Mouse (Mus musculus) forebrain, embryonic 13.5 days (tissue): ENCODE data around the gene Ttc27. TPM values are rescaled to one million over a fixed set of nuclear protein-coding genes. Genes with fewer than 3 reads are reported as not detected.
A peak's percentile ranks its signal among the peaks of the same experiment; 100 is the strongest.
"Not testable (repeated sequence)": the region's sequence is repeated elsewhere in the genome, so short reads cannot be mapped to it uniquely, and the experiment has no call there.

ENCODE experiments used
- ATAC-seq: fragments of 200-750 bp; cut with Nextera tagmentation; 2 replicates; pipeline ENCODE4 v1.8.0; 2017
- H3K27ac ChIP-seq: fragments of 300-500 bp; sonication (generic); 2 replicates; pipeline ENCODE4 v1.5.1; 2015; ENCODE audit warnings: inconsistent platforms, mild to moderate bottlenecking, moderate library complexity
- H3K27me3 ChIP-seq: fragments of 300-500 bp; sonication (generic); 2 replicates; pipeline ENCODE4 v1.6.1; 2015; ENCODE audit warnings: mild to moderate bottlenecking, inconsistent platforms
- H3K36me3 ChIP-seq: fragments of 300-500 bp; sonication (generic); 2 replicates; pipeline ENCODE4 v1.6.1; 2015; ENCODE audit warnings: mild to moderate bottlenecking, inconsistent platforms; ENCODE audit not compliant: poor library complexity, severe bottlenecking
- H3K4me1 ChIP-seq: fragments of 300-500 bp; sonication (generic); 2 replicates; pipeline ENCODE4 v1.6.1; 2015; ENCODE audit warnings: inconsistent platforms
- H3K4me2 ChIP-seq: fragments of 300-500 bp; sonication (generic); 2 replicates; pipeline ENCODE4 v1.6.1; 2015; ENCODE audit warnings: inconsistent platforms, mild to moderate bottlenecking, moderate library complexity
- H3K4me3 ChIP-seq: fragments of 300-500 bp; sonication (generic); 2 replicates; pipeline ENCODE4 v1.5.1; 2015; ENCODE audit warnings: mild to moderate bottlenecking, inconsistent platforms
- H3K9ac ChIP-seq: fragments of 300-500 bp; sonication (generic); 2 replicates; pipeline ENCODE4 v1.6.1; 2015; ENCODE audit warnings: mild to moderate bottlenecking, inconsistent platforms
- H3K9me3 ChIP-seq: fragments of 300-500 bp; sonication (generic); replicated peaks from 2 replicates; pipeline ENCODE4 v1.6.1; 2016; ENCODE audit warnings: inconsistent platforms
- WGBS: fragments of 180-500 bp; shearing (Covaris S2); methylation state at CpG from one replicate; pipeline ENCODE4 v1.1.7; 2015; 5-methylcytosine and 5-hydroxymethylcytosine counted together
- polyA plus RNA-seq: library from polyadenylated mRNA; unstranded; fragments of >200 nt; fragmentation: Nextera tagmentation; extraction: Ambion mirVana; gene quantifications from 2 replicates; pipeline ENCODE4 v1.2.1, GENCODE M21; 2015

Ttc27 gene
- polyA plus RNA-seq: 14.8 and 17.4 TPM in 2 replicates

DNA sequence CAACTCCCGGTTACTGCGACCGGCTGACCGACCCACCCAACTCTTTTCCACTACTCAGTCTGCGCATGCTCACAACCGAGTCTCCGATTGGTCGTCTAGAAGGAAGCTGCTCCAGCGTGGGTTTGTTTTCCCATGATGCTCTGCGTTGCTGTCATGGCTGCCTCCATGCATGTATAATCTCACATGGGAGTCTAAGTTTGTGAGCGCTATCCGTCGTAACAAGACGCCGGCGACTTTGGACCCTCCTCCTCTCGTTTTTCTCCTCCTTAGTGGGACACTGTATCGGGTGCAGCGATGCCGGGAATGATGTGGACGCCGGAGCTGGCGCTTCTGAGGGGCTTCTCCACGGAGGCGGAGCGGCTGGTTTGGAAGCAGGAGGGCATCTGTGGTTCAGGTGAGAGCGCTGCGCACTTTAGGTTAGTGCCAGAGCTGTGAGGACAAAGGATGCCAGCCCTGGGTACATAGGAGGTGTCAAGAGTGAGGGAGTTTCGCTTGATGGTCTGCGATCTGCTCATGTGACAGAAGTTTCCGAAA is at the start of gene Ttc27:
TSS of gene Ttc27 (plus strand) at position 115 of the 534 bp plus-strand sequence.
- peaks cover 6% of the 10 kb centered on the region; the same call in 1 of the 2 replicates for H3K27me3 ChIP-seq
- peak; percentile 96 for ATAC-seq
- H3K4me2 ChIP-seq: peak within 1 kb of the TSS; percentile 88
- peaks cover 9% of the 10 kb centered on the region for H3K36me3 ChIP-seq
- under 1% methylated on average over 31 of the region's 31 CpGs for WGBS
- H3K4me3 ChIP-seq: peak within 1 kb of the TSS; percentile 82
- peaks cover 8% of the 10 kb centered on the region for H3K4me1 ChIP-seq
- H3K27ac ChIP-seq: no peak within 1 kb of the TSS
- H3K9me3 ChIP-seq: no peaks in the 10 kb centered on the region
- H3K9ac ChIP-seq: peak within 1 kb of the TSS; percentile 73

DNA sequence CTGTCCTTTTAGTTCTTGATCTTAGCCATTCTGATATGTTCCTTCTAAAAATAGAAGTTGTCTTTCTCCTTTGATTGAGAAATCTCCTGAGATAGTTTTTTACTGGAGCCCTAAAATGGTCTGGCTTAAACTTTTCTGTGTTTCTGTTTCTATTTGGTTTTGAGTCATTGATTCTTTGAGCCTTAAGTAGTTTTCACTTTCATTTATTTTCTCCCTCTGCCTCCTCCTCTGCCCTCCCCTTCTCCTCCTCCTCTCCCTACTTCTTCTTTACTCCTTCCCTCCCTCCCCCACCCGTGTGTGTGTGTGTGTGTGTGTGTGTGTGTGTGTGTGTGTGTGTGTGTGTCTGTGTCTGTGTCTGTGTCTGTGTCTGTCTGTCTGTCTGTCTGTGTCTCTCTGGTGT is 49.5 kb upstream of the Ttc27 start:
- H3K36me3 ChIP-seq: peaks cover 63% of the 10 kb centered on the region
- 80% methylated on average over 1 of the region's 1 CpGs for WGBS
- no peak for ATAC-seq

DNA sequence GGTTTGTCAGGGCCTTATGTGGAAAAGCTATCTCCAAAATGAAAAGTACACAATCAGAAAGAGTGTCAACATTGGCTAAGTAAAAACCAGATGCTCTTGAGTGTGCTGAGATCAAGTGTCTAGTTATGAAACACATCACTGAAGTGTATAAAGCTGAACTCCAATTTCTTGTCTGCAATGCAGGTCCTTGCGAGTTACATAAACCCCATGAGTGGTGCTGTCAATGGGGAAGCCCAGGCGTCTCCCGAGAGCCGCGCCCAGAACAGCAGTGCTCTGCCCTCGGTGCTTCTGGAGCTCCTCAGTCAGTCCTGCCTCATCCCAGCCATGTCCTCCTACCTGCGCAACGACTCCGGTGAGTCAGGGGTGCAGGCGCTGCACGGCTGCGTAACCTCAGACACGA is 47.5 kb upstream of the Ttc27 start:
- H3K27ac ChIP-seq: no peak overlapping the region
- ATAC-seq: no peak
- no peaks in the 10 kb centered on the region for H3K27me3 ChIP-seq
- H3K36me3 ChIP-seq: peaks cover 52% of the 10 kb centered on the region
- no peak overlapping the region for H3K9ac ChIP-seq
- WGBS: 96% methylated on average over 13 of the region's 13 CpGs
- no peaks in the 10 kb centered on the region for H3K4me1 ChIP-seq
- H3K4me2 ChIP-seq: no peak overlapping the region
- H3K9me3 ChIP-seq: no peaks in the 10 kb centered on the region
- no peak overlapping the region for H3K4me3 ChIP-seq

More for the DNA sequence above, 49.5 kb upstream of the Ttc27 start:
- no peak overlapping the region for H3K9ac ChIP-seq
- no peaks in the 10 kb centered on the region for H3K27me3 ChIP-seq
- no peaks in the 10 kb centered on the region for H3K4me1 ChIP-seq
- no peak overlapping the region for H3K27ac ChIP-seq
- H3K9me3 ChIP-seq: no peaks in the 10 kb centered on the region
- no peak overlapping the region for H3K4me2 ChIP-seq
- H3K4me3 ChIP-seq: no peak overlapping the region

- Histone ChIP-seq H3K9me3 (no peaks in the 10 kb centered on the region), H3K27me3 (no peaks in the 10 kb centered on the region), H3K4me1 (no peaks in the 10 kb centered on the region)
Observed at GRCm38 (mm10) chr17:74672446-74672845, 45.1 kb upstream of the Ttc27 start.

DNA sequence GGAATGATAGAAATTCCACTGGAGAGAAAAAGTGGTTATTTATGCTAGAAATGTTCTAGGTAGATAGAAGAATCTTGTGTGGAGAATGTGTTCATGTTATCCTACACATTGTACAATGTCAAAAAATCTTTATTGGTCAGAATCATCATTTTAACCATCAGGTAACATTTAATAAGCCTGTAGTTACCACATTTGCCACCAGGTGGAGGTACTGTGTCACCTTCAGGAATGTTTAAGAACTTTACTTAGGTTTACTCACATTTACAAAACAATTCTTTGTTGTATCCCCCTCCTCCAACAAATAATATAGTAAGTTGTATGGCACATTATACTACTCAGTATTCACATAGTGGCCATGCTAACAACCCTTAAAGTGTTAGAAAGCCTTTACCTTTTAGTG is 44.3 kb upstream of the Ttc27 start:
- no peaks in the 10 kb centered on the region for H3K4me1 ChIP-seq
- H3K4me2 ChIP-seq: no peak overlapping the region
- no peak overlapping the region for H3K27ac ChIP-seq
- no peaks in the 10 kb centered on the region for H3K9me3 ChIP-seq
- no peak for ATAC-seq
- H3K9ac ChIP-seq: no peak overlapping the region
- H3K27me3 ChIP-seq: no peaks in the 10 kb centered on the region
- H3K36me3 ChIP-seq: peaks cover 56% of the 10 kb centered on the region
- H3K4me3 ChIP-seq: no peak overlapping the region

More at GRCm38 (mm10) chr17:74672446-74672845, 45.1 kb upstream of the Ttc27 start:
- Histone ChIP-seq H3K4me2 (no peak overlapping the region), H3K9ac (no peak overlapping the region), H3K36me3 (peaks cover 53% of the 10 kb centered on the region), H3K4me3 (no peak overlapping the region), H3K27ac (no peak overlapping the region)
- ATAC-seq: no peak
- 80% methylated on average over 4 of the region's 4 CpGs for WGBS

DNA sequence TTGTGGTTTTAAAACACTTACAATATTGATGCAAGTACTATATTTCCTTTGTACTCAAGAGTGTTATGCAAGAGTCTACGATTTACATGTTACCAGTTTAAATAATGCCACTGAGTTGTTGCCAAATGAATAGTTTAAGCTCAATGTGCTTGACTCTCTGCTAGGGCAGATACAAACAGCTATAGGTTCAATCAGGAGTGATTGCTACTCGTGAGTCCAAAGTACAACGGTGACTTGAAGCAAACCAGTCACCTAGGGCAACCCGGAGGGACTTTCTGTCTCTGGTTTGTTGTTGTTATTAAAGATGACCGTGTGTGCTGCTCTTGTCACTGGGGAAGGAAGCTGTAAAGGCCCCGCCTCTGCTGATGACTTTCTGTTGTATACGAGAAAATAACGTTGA is 39.5 kb upstream of the Ttc27 start:
- no peak overlapping the region for H3K4me3 ChIP-seq
- H3K9me3 ChIP-seq: no peaks in the 10 kb centered on the region
- no peak overlapping the region for H3K27ac ChIP-seq
- no peaks in the 10 kb centered on the region for H3K27me3 ChIP-seq
- no peak overlapping the region for H3K4me2 ChIP-seq
- WGBS: 94% methylated on average over 8 of the region's 8 CpGs
- H3K9ac ChIP-seq: no peak overlapping the region
- no peak for ATAC-seq
- no peaks in the 10 kb centered on the region for H3K4me1 ChIP-seq
- H3K36me3 ChIP-seq: peaks cover 44% of the 10 kb centered on the region

GRCm38 (mm10) chr17:74684927-74685326 is 32.6 kb upstream of the Ttc27 start:
- WGBS: 88% methylated on average over 3 of the region's 3 CpGs
- no peak for ATAC-seq
- Histone ChIP-seq H3K9me3 (no peaks in the 10 kb centered on the region), H3K27me3 (no peaks in the 10 kb centered on the region), H3K9ac (no peak overlapping the region), H3K4me1 (no peaks in the 10 kb centered on the region), H3K4me2 (no peak overlapping the region), H3K27ac (no peak overlapping the region), H3K36me3 (peaks cover 18% of the 10 kb centered on the region), H3K4me3 (no peak overlapping the region)

DNA sequence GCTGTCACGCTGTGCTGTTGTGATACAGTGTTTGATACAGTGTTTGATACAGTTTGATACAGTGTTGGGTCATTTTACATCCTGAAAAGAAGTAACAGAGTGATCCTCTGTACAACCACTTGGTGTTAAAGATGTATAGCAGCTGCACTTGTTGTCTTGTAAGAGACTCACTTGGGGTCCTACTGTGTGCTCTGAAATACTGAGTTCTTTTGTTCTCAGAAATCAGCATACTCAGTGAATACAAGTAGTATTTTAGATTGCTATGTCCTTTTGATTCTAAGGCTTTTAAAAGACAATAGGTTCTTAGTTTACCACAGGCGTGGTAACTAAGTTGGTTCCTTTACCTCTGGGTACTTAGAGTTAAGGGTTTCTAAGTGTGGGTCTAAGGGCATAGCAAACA is 29.0 kb upstream of the Ttc27 start:
- no peak overlapping the region for H3K4me3 ChIP-seq
- H3K27me3 ChIP-seq: no peaks in the 10 kb centered on the region
- no peaks in the 10 kb centered on the region for H3K4me1 ChIP-seq
- 90% methylated on average over 2 of the region's 2 CpGs for WGBS
- peaks cover 43% of the 10 kb centered on the region for H3K36me3 ChIP-seq
- ATAC-seq: no peak
- H3K27ac ChIP-seq: no peak overlapping the region
- H3K9ac ChIP-seq: no peak overlapping the region
- no peaks in the 10 kb centered on the region for H3K9me3 ChIP-seq
- no peak overlapping the region for H3K4me2 ChIP-seq

GRCm38 (mm10) chr17:74689406-74689805 is 28.1 kb upstream of the Ttc27 start:
- Histone ChIP-seq H3K4me3 (no peak overlapping the region), H3K27ac (no peak overlapping the region), H3K27me3 (no peaks in the 10 kb centered on the region), H3K9me3 (no peaks in the 10 kb centered on the region), H3K4me1 (no peaks in the 10 kb centered on the region), H3K36me3 (peaks cover 47% of the 10 kb centered on the region), H3K4me2 (no peak overlapping the region), H3K9ac (no peak overlapping the region)
- WGBS: 93% methylated on average over 4 of the region's 4 CpGs
- ATAC-seq: no peak

- H3K9ac ChIP-seq, H3K27me3 ChIP-seq, H3K9me3 ChIP-seq, H3K27ac ChIP-seq, H3K4me3 ChIP-seq, ATAC-seq, H3K4me1 ChIP-seq, H3K4me2 ChIP-seq: not testable (repeated sequence)
- H3K36me3 ChIP-seq: peaks cover 69% of the 10 kb centered on the region
- 100% methylated on average over 2 of the region's 2 CpGs for WGBS
Observed at GRCm38 (mm10) chr17:74701661-74702060, 15.9 kb upstream of the Ttc27 start.

- no peak overlapping the region for H3K27ac ChIP-seq
- ATAC-seq: no peak
Observed at GRCm38 (mm10) chr17:74705480-74705879, 12.1 kb upstream of the Ttc27 start.

DNA sequence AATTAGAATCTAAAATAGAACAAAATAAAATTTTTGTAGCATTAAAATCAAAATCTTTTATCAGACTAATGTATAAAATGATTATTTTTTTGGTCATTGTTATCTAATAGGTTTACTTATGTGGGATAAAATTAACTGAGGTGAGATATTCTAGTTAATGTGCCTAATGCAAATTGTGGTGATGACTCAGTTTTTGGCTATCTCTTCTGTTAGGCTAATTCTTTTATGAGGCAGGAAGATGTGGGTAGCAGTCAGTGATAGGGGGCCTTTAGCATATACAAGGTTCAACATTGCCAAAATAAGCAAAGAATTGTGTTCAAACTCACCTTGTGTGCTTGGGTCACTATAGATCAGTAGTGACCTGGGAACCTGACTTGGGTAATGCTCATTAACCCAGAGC is 10.9 kb upstream of the Ttc27 start:
- no peak overlapping the region for H3K4me3 ChIP-seq
- H3K27ac ChIP-seq: no peak overlapping the region
- no peaks in the 10 kb centered on the region for H3K27me3 ChIP-seq
- H3K4me2 ChIP-seq: no peak overlapping the region
- H3K9ac ChIP-seq: no peak overlapping the region
- H3K4me1 ChIP-seq: no peaks in the 10 kb centered on the region
- peaks cover 21% of the 10 kb centered on the region for H3K36me3 ChIP-seq
- no peak for ATAC-seq
- no peaks in the 10 kb centered on the region for H3K9me3 ChIP-seq

More at GRCm38 (mm10) chr17:74705480-74705879, 12.1 kb upstream of the Ttc27 start:
- H3K27me3 ChIP-seq: no peaks in the 10 kb centered on the region
- H3K9ac ChIP-seq: no peak overlapping the region
- H3K9me3 ChIP-seq: no peaks in the 10 kb centered on the region
- no peak overlapping the region for H3K4me3 ChIP-seq
- H3K4me2 ChIP-seq: no peak overlapping the region
- peaks cover 32% of the 10 kb centered on the region for H3K36me3 ChIP-seq
- no peaks in the 10 kb centered on the region for H3K4me1 ChIP-seq
- 90% methylated on average over 5 of the region's 5 CpGs for WGBS

DNA sequence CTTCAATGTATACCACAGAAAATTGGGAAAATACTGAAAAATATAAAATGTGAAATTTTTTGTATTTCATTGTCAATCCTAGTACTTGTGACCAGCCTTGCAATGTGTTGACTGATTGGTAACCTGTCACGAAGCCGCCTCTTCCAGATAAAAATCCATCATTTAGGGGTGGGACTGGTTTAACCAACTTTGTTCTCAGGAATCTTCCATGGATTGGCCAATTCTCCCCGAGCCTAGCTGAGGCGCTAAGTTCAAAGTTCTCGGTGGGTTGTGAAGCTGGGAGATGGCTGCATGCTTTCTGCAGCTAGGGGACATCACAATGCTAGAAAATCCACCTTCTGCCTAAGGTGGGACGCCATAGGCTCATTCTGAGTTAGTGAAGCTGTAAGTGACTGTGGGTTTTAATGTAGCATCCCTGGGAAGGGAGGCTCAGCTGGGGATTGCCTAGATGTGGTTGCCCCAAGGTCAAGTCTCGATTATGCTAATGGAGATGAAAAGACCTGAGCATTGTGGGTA is 9.8 kb upstream of the Ttc27 start:
- WGBS: 87% methylated on average over 7 of the region's 7 CpGs
- Histone ChIP-seq H3K9ac (no peak overlapping the region), H3K4me2 (no peak overlapping the region), H3K27me3 (no peaks in the 10 kb centered on the region), H3K27ac (no peak overlapping the region), H3K4me3 (no peak overlapping the region), H3K9me3 (no peaks in the 10 kb centered on the region), H3K4me1 (no peaks in the 10 kb centered on the region), H3K36me3 (peaks cover 14% of the 10 kb centered on the region)
- ATAC-seq: 0 out of 2 replicates have a peak, but pooled peaks have one; percentile 19
